25 mouse cellular contexts compared by ENCODE assay signal in the genomic region with DNA sequence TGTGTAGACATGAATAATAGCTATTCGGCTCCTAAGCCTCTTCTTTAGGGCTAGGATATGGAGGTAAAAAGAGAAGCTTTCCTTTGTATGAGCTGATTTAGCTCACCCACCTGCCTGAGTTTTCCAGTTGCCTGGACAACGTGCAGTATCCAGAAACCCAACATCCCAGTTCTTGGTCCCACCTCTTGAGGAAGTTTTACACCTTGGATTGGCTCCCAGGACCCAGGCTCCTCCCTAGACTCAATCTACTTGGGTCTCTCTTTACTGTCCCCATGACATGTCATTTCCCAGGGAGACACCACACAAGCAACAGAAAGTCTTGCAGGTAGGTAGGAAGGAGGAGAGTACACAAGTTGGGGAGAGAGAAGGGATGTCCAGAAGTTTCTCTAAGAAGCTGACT. TPM values are rescaled to one million over a fixed set of nuclear protein-coding genes. Genes with fewer than 3 reads are reported as not detected.
"Had no signal": no experiment of that assay in that cellular context is flagged by ENCODE, and none has a peak within 500 bp of the region (broad histone marks: within the 10 kb centered on the region; RNA-seq: fewer than 3 reads in every experiment).

A gene (plus strand): TSS at position 278 of the 400 bp plus-strand sequence.

- H3K9ac ChIP-seq: limb, embryonic 13.5 days; liver, embryonic 12.5 days; liver, embryonic 15.5 days; midbrain, embryonic 13.5 days; neural tube, embryonic 12.5 days; stomach, embryonic 15.5 days had no signal

- DNase-seq: kidney, adult 2 months; kidney, postnatal 25 days; liver; lung, postnatal 4 days; right cerebral cortex, postnatal 25 days; spleen, adult 18-20 months; thymus, postnatal 25 days had no signal

- H3K9me3 ChIP-seq: limb, embryonic 10.5 days; limb, embryonic 13.5 days; liver, embryonic 12.5 days; liver, embryonic 15.5 days; midbrain, embryonic 10.5 days; midbrain, embryonic 13.5 days; neural tube, embryonic 12.5 days; stomach, embryonic 15.5 days had no signal

- H3K4me2 ChIP-seq: limb, embryonic 13.5 days; liver, embryonic 12.5 days; liver, embryonic 15.5 days; midbrain, embryonic 13.5 days; neural tube, embryonic 12.5 days; stomach, embryonic 15.5 days had no signal

- H3K36me3 ChIP-seq: limb, embryonic 10.5 days; limb, embryonic 13.5 days; liver, embryonic 12.5 days; liver, embryonic 15.5 days; midbrain, embryonic 10.5 days; midbrain, embryonic 13.5 days; neural tube, embryonic 12.5 days; stomach, embryonic 15.5 days had no signal

- H3K4me1 ChIP-seq: liver, embryonic 15.5 days; midbrain, embryonic 13.5 days; neural tube, embryonic 12.5 days; stomach, embryonic 15.5 days had no signal

- H3K27ac ChIP-seq: kidney, postnatal 0 days; layer of hippocampus, adult 2 months; limb, embryonic 10.5 days; limb, embryonic 13.5 days; liver, embryonic 12.5 days; liver, embryonic 15.5 days; midbrain, embryonic 10.5 days; midbrain, embryonic 13.5 days; neural tube, embryonic 12.5 days; stomach, embryonic 15.5 days had no signal

- H3K27me3 ChIP-seq: limb, embryonic 13.5 days; neural tube, embryonic 12.5 days had no signal

- ATAC-seq: intestine, postnatal 0 days; liver, embryonic 12.5 days; midbrain, embryonic 13.5 days; midbrain, embryonic 16.5 days had no signal

- H3K4me3 ChIP-seq: layer of hippocampus, adult 2 months; limb, embryonic 10.5 days; limb, embryonic 13.5 days; liver, embryonic 12.5 days; liver, embryonic 15.5 days; midbrain, embryonic 10.5 days; midbrain, embryonic 13.5 days; neural tube, embryonic 12.5 days; stomach, embryonic 15.5 days had no signal

RNA-seq across cellular contexts. Expression of the gene that starts here (rescaled TPM):
- total RNA-seq: megakaryocyte progenitor cell, adult 5-6 weeks; monocyte, adult 5-6 weeks; neutrophil, adult 5-6 weeks had no signal
- polyA plus RNA-seq: intestine, postnatal 0 days; kidney, adult 2 months; kidney, embryonic 14.5 days; kidney, postnatal 0 days; large intestine, adult 2 months; limb, embryonic 10.5 days; limb, embryonic 13.5 days; liver, embryonic 12.5 days; liver, embryonic 15.5 days; midbrain, embryonic 10.5 days; midbrain, embryonic 13.5 days; neural tube, embryonic 12.5 days; urinary bladder, adult 2 months had no signal
